Mouse (Mus musculus) CH12.LX (cell line): Measurements from ENCODE around the gene Olfr1378. TPM values are rescaled to one million over a fixed set of nuclear protein-coding genes. Genes with fewer than 3 reads are reported as not detected.

Source experiments
- DNase-seq: peaks from one replicate; pipeline ENCODE4 v3.0.0-alpha.2; 2013; ENCODE audit errors: extremely low read depth
- H3K27ac ChIP-seq: 2 replicates; pipeline ENCODE4 v1.5.1; 2012; ENCODE audit warnings: low read depth, mild to moderate bottlenecking, control low read depth, moderate library complexity; ENCODE audit not compliant: insufficient read depth
- H3K27me3 ChIP-seq: replicated peaks from 2 replicates; pipeline ENCODE3; 2012; ENCODE audit warnings: inconsistent platforms
- H3K36me3 ChIP-seq, 2 experiments: replicated peaks in 1 of 2; 2 replicates each; pipeline versions ENCODE3 to v1.6.1; 2012; ENCODE audit warnings: inconsistent platforms in 1 of 2, low read length in 1 of 2, mild to moderate bottlenecking in 1 of 2, mixed read lengths in 1 of 2, moderate library complexity in 1 of 2; ENCODE audit not compliant: control insufficient read depth in 1 of 2, insufficient read depth in 1 of 2
- H3K4me1 ChIP-seq, 2 experiments: 2 replicates each; pipeline ENCODE4 v1.6.1; 2012; ENCODE audit warnings: inconsistent platforms in 1 of 2, moderate library complexity in 1 of 2; ENCODE audit not compliant: insufficient read depth in 2 of 2, control insufficient read depth in 1 of 2
- H3K4me2 ChIP-seq: 2 replicates; pipeline ENCODE4 v1.6.1; 2012; ENCODE audit warnings: low read depth, mild to moderate bottlenecking, control low read depth; ENCODE audit not compliant: poor library complexity, insufficient read depth, severe bottlenecking
- H3K4me3 ChIP-seq, 3 experiments: fragments of 150-350 bp in 1 of 3; sonication (generic) in 1 of 3; replicated peaks in 1 of 3; 2 replicates each; pipeline versions ENCODE3 to v1.5.1; 2011 to 2012; ENCODE audit warnings: low read depth in 2 of 3, low read length in 2 of 3, mild to moderate bottlenecking in 2 of 3, moderate library complexity in 2 of 3, control low read depth in 1 of 3, improper control_type of control experiment in 1 of 3, inconsistent platforms in 1 of 3, mixed read lengths in 1 of 3; ENCODE audit not compliant: poor library complexity in 1 of 3
- H3K79me2 ChIP-seq: replicated peaks from 2 replicates; pipeline ENCODE4 v1.6.1; 2012; ENCODE audit warnings: mild to moderate bottlenecking, moderate library complexity; ENCODE audit not compliant: control insufficient read depth, poor library complexity, insufficient read depth, severe bottlenecking; ENCODE audit errors: extremely low read depth
- H3K9ac ChIP-seq: 2 replicates; pipeline ENCODE4 v1.6.1; 2012; ENCODE audit warnings: low read depth, mild to moderate bottlenecking, control low read depth, moderate library complexity; ENCODE audit not compliant: insufficient read depth
- H3K9me3 ChIP-seq: replicated peaks from 2 replicates; pipeline ENCODE3; 2012; ENCODE audit warnings: low read length, inconsistent platforms, mixed read lengths
- BHLHE40 ChIP-seq: IDR thresholded peaks from 2 replicates; pipeline ENCODE4 v1.6.1; 2011; ENCODE audit warnings: mild to moderate bottlenecking, low read depth, low read length, improper control_type of control experiment
- CHD2 ChIP-seq: IDR thresholded peaks from 2 replicates; pipeline ENCODE4 v1.6.1; 2011; ENCODE audit warnings: low read length, improper control_type of control experiment
- E2F4 ChIP-seq: IDR thresholded peaks from 2 replicates; pipeline ENCODE4 v1.6.1; 2011; ENCODE audit warnings: low read depth, low read length, improper control_type of control experiment; ENCODE audit not compliant: insufficient replicate concordance
- GABPA ChIP-seq: IDR thresholded peaks from 2 replicates; pipeline ENCODE4 v1.6.1; 2012; ENCODE audit warnings: low read depth, low read length, improper control_type of control experiment, inconsistent platforms; ENCODE audit not compliant: insufficient replicate concordance
- HCFC1 ChIP-seq: IDR thresholded peaks from 2 replicates; pipeline ENCODE4 v1.6.1; 2012; ENCODE audit warnings: low read depth, mild to moderate bottlenecking, inconsistent platforms, low read length, improper control_type of control experiment
- IRF4 ChIP-seq: IDR thresholded peaks from 2 replicates; pipeline ENCODE4 v1.6.1; 2014; ENCODE audit warnings: low read depth, mild to moderate bottlenecking, inconsistent platforms, low read length, improper control_type of control experiment
- JUN ChIP-seq: IDR thresholded peaks from 2 replicates; pipeline ENCODE4 v1.6.1; 2011; ENCODE audit warnings: low read depth, mild to moderate bottlenecking, low read length, improper control_type of control experiment, moderate library complexity; ENCODE audit not compliant: insufficient read depth
- KAT2A ChIP-seq: IDR thresholded peaks from 2 replicates; pipeline ENCODE4 v1.6.1; 2012; ENCODE audit warnings: low read length, improper control_type of control experiment, inconsistent platforms; ENCODE audit not compliant: insufficient replicate concordance
- MEF2A ChIP-seq: IDR thresholded peaks from 2 replicates; pipeline ENCODE4 v1.6.1; 2014; ENCODE audit warnings: low read depth, mild to moderate bottlenecking, inconsistent platforms, low read length, improper control_type of control experiment, borderline replicate concordance
- MXI1 ChIP-seq: IDR thresholded peaks from 2 replicates; pipeline ENCODE4 v1.6.1; 2011; ENCODE audit warnings: mild to moderate bottlenecking, low read depth, low read length, improper control_type of control experiment
- MYC ChIP-seq: IDR thresholded peaks from 2 replicates; pipeline ENCODE4 v1.6.1; 2011; ENCODE audit warnings: low read depth, mild to moderate bottlenecking, improper control_type of control experiment, low read length
- NELFE ChIP-seq: IDR thresholded peaks from 2 replicates; pipeline ENCODE4 v1.6.1; 2011; ENCODE audit warnings: low read depth, low read length, improper control_type of control experiment
- PAX5 ChIP-seq: IDR thresholded peaks from 2 replicates; pipeline ENCODE4 v1.6.1; 2012; ENCODE audit warnings: low read length, inconsistent platforms, mixed read lengths
- POLR2A ChIP-seq: IDR thresholded peaks from 2 replicates; pipeline ENCODE4 v1.6.1; 2011; ENCODE audit warnings: low read depth, mild to moderate bottlenecking, improper control_type of control experiment, low read length
- POLR2AphosphoS2 ChIP-seq: IDR thresholded peaks from 2 replicates; pipeline ENCODE4 v1.6.1; 2011; ENCODE audit warnings: low read depth, low read length, improper control_type of control experiment
- RAD21 ChIP-seq: IDR thresholded peaks from 2 replicates; pipeline ENCODE4 v1.6.1; 2011; ENCODE audit warnings: low read depth, mild to moderate bottlenecking, low read length, improper control_type of control experiment, moderate library complexity
- RCOR1 ChIP-seq: conservative IDR thresholded peaks from 2 replicates; pipeline ENCODE4 v1.6.1; 2012; ENCODE audit warnings: low read depth, mild to moderate bottlenecking, inconsistent platforms, low read length, improper control_type of control experiment
- SIN3A ChIP-seq: IDR thresholded peaks from 2 replicates; pipeline ENCODE4 v1.6.1; 2012; ENCODE audit warnings: low read length, improper control_type of control experiment, inconsistent platforms
- SMC3 ChIP-seq: IDR thresholded peaks from 2 replicates; pipeline ENCODE4 v1.6.1; 2011; ENCODE audit warnings: low read depth, low read length, improper control_type of control experiment
- TBP ChIP-seq: conservative IDR thresholded peaks from 2 replicates; pipeline ENCODE4 v1.6.1; 2011; ENCODE audit warnings: low read depth, low read length, improper control_type of control experiment
- TCF12 ChIP-seq: IDR thresholded peaks from 2 replicates; pipeline ENCODE4 v1.6.1; 2014; ENCODE audit warnings: low read depth, mild to moderate bottlenecking, inconsistent platforms, low read length, improper control_type of control experiment
- ZC3H11A ChIP-seq: IDR thresholded peaks from 2 replicates; pipeline ENCODE4 v1.6.1; 2012; ENCODE audit warnings: low read depth, mild to moderate bottlenecking, inconsistent platforms, low read length, improper control_type of control experiment
- ZKSCAN1 ChIP-seq: IDR thresholded peaks from 2 replicates; pipeline ENCODE4 v1.6.1; 2012; ENCODE audit warnings: low read depth, inconsistent platforms, low read length, improper control_type of control experiment, borderline replicate concordance
- ZMIZ1 ChIP-seq: IDR thresholded peaks from 2 replicates; pipeline ENCODE4 v1.6.1; 2012; ENCODE audit warnings: low read depth, mild to moderate bottlenecking, inconsistent platforms, low read length, improper control_type of control experiment
- ZNF384 ChIP-seq: IDR thresholded peaks from 2 replicates; pipeline ENCODE4 v1.6.1; 2012; ENCODE audit warnings: low read depth, low read length, improper control_type of control experiment, inconsistent platforms
- dilution Hi-C: fragments of 300-500 bp; cut with MboI; formaldehyde crosslinking; loops from 2 replicates; pipeline ENCODE4 v1.14.3; 2020; ENCODE audit warnings: low sequenced_read_pairs; ENCODE audit not compliant: extremely low pct_unique_long_range_greater_than_20kb, extremely low pct_ligation_motif_present
- in situ Hi-C: fragments of 300-500 bp; cut with MboI; formaldehyde crosslinking; loops from 3 replicates; pipeline ENCODE4 v1.14.3; 2019; ENCODE audit warnings: low sequenced_read_pairs, low pct_ligation_motif_present, low pct_unique_long_range_greater_than_20kb, mixed read lengths
- polyA plus RNA-seq: library from polyadenylated mRNA; unstranded; fragments of >175 nt; gene quantifications from 2 replicates; pipeline ENCODE4 v1.2.1, GENCODE M21; 2012; ENCODE audit warnings: low read depth; ENCODE audit not compliant: insufficient read length
- total RNA-seq, 2 experiments: library from RNA; depleted of rRNA; stranded (reverse); fragments of 300-350 nt in 1 of 2; fragments of >200 nt in 1 of 2; gene quantifications; 2 replicates each; pipeline ENCODE4 v1.2.3; 2012 to 2014

Olfr1378 gene
- total and polyA plus RNA-seq, 3 experiments = not detected

DNA sequence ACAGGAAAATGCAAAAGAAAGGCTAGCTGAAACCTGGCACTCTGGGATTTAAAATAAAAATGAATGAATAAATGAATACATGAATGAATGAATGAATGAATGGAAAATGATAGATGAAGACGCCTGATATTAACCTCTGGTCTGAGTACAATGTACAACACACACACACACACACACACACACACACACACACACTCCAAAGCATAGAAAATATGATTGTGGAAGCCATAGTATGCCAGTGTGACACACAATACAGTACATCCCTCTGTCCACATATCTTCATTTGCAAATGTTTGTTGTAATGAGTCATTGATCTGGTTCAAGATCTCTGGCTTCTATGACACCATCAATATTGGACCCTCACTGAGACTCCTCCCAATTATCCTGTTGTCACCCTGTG, 34.3 kb upstream of the Olfr1378 start:
- no peak for DNase-seq
- Histone ChIP-seq H3K27ac (no peak overlapping the region), H3K4me3 (no peak overlapping the region), H3K36me3 (no peaks in the 10 kb centered on the region), H3K9me3 (peaks cover 5% of the 10 kb centered on the region), H3K27me3 (peaks cover 79% of the 10 kb centered on the region), H3K4me1 (no peaks in the 10 kb centered on the region), H3K4me2 (no peak overlapping the region), H3K79me2 (no peaks in the 10 kb centered on the region), H3K9ac (no peak overlapping the region)
- TF ChIP-seq BHLHE40 (no peak), ZC3H11A (no peak), GABPA (no peak), ZKSCAN1 (no peak), ZNF384 (no peak)
- in situ Hi-C loops = loop anchor here (25.0 kb wide), 1 partner anchor 605 kb away; no protein-coding TSS in a partner anchor
- dilution Hi-C loops = no loop called here

DNA sequence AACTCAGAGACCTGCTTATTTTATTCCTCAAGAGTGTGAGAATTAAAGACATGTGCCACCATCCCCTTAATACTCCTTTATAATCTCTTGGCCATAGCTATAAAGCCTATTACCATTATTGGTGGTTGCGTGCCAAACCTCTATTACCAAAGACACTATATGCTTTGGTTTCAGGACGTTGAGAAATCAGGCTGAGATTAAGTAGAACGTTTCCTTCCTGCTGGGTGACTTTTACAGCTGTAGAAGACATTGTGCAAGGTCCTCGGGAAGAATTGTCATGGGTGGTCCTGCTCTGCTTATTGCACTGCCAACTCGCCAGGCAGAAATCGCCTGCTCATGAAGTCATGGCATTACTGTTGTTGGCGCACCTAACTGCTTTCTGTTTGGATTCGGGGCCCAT, 27.9 kb upstream of the Olfr1378 start:
- DNase-seq = no peak
- Histone ChIP-seq H3K27ac (no peak overlapping the region), H3K9ac (no peak overlapping the region), H3K9me3 (peaks cover 6% of the 10 kb centered on the region), H3K4me3 (no peak overlapping the region), H3K27me3 (peaks cover 63% of the 10 kb centered on the region), H3K36me3 (no peaks in the 10 kb centered on the region), H3K4me1 (no peaks in the 10 kb centered on the region)
- TF ChIP-seq JUN (no peak), POLR2A (no peak), KAT2A (no peak), TBP (no peak), TCF12 (no peak), ZMIZ1 (no peak), E2F4 (no peak), SMC3 (no peak), ZKSCAN1 (no peak)
- TF ChIP-seq, all 38 proteins: peak for 0
- dilution Hi-C loops (no loop called here), in situ Hi-C loops (loop anchor here (25.0 kb wide), 1 partner anchor 599 kb away; no protein-coding TSS in a partner anchor)
- no peak overlapping the region for H3K4me2 ChIP-seq
- H3K79me2 ChIP-seq = no peaks in the 10 kb centered on the region

DNA sequence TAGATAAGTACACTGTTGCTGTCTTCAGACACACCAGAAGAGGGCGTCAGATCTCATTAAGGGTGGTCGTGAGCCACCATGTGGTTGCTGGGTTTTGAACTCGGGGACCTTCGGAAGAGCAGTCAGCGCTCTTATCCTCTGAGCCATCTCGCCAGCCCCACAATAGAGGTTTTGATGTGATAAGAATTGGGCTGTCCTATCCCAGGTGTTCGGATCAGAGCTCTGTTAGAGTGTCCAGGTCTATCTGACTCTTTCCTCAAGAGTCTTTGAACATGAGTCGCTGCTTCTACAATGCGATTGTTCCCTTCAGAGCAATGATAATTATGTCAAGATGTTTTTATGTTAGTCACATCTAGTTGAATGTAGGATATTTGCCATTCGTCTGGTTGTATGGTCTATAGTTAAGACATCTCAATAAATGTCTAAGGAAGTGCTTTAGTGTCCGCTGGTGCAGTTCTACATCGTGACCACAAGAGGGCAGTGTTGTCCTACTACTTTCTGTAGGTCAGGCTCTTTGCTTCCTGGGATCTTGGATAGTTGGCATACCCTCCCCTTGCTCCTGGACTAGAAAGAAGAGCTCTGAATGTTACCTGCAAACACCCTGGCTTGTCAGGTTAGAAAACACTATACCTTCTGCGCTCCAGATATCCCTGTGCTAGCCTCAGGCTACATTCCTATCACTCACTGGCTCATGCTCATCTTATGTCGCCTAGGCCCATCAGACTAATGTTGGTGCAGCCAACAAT, 26.5 kb upstream of the Olfr1378 start:
- in situ Hi-C loops = loop anchor here (25.0 kb wide), 1 partner anchor 598 kb away; no protein-coding TSS in a partner anchor
- Histone ChIP-seq H3K79me2 (no peaks in the 10 kb centered on the region; the same call in 1 of the 2 replicates), H3K9me3 (peaks cover 6% of the 10 kb centered on the region), H3K27ac (no peak overlapping the region), H3K27me3 (peaks cover 68% of the 10 kb centered on the region), H3K4me1 (no peaks in the 10 kb centered on the region), H3K4me3 (no peak overlapping the region), H3K4me2 (no peak overlapping the region), H3K36me3 (no peaks in the 10 kb centered on the region), H3K9ac (no peak overlapping the region)
- dilution Hi-C loops = no loop called here
- peak; percentile 52 for DNase-seq
- TF ChIP-seq RAD21 = peak; percentile 93
- TF ChIP-seq ZC3H11A = peak; percentile 41
- TF ChIP-seq GABPA = no peak
- no peak for TF ChIP-seq IRF4
- no peak for TF ChIP-seq MYC
- no peak for TF ChIP-seq POLR2AphosphoS2
- TF ChIP-seq MXI1 = no peak
- no peak for TF ChIP-seq ZNF384
- TF ChIP-seq SMC3 = peak; percentile 91
- no peak for TF ChIP-seq ZKSCAN1
- TF ChIP-seq MEF2A = no peak
- no peak for TF ChIP-seq CHD2
- peak; percentile 43; the same call in 1 of the 2 replicates for TF ChIP-seq NELFE
- TF ChIP-seq HCFC1 = no peak
- TF ChIP-seq RCOR1 = no peak
- TF ChIP-seq SIN3A = no peak
- no peak for TF ChIP-seq PAX5
